Mouse (Mus musculus): ENCODE measurements around the gene Nckap5l. TPM values are rescaled to one million over a fixed set of nuclear protein-coding genes. Genes with fewer than 3 reads are reported as not detected.
A peak's percentile ranks its signal among the peaks of the same experiment; 100 is the strongest.

Gene Nckap5l
- polyA plus RNA-seq, 1 experiment = 13.8 TPM

DNA sequence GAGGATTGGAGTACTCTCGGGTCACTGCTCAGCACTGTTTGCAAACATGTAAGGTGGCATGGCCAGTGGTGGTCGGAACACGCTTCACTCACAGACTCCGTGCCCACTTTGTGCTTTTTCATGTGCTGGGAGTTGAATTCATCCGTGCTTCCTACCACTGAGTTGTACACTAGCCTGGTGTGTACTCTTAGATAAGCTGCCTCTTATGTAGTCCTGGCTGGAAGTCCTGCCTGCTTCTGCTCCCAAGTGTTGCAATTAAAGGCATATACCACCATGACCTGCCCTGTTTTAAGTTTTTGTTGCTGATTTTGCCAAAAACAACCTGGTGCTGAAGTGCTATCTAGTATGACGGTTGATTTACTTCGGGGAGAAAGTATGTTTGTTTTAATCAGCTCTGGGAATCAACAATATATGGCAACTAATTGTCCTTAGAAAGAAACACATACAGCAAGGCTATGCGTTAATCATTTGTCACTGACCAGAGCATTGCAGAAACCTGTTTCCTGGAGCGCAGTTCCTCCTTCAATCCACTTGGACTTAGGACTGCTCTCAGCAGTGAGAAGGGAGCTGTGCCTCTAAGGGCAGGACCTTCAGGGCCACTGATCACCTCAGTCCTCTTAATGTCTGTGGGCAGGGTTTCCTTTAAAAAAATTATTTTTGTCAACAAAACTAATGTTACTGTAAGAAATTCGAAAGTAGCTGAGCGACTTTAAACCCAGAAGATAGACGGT lies 54.2 kb downstream of the Nckap5l start:
- Histone ChIP-seq H3K36me3 (replicated peaks; ENCODE audit: low read length) (peaks cover 98% of the 10 kb centered on the region), H3K27me3 (replicated peaks) (no peaks in the 10 kb centered on the region), H3K4me3 (replicated peaks) (no peak overlapping the region), H3K4me1 (peaks cover 79% of the 10 kb centered on the region), H3K9me3 (no peaks in the 10 kb centered on the region)
- no peak for TF ChIP-seq FLI1 (IDR thresholded peaks at IDR 0.05; ENCODE audit: low read length)
- TF ChIP-seq GATA1 (IDR thresholded peaks at IDR 0.05; ENCODE audit: borderline replicate concordance, low read length) = no peak

DNA sequence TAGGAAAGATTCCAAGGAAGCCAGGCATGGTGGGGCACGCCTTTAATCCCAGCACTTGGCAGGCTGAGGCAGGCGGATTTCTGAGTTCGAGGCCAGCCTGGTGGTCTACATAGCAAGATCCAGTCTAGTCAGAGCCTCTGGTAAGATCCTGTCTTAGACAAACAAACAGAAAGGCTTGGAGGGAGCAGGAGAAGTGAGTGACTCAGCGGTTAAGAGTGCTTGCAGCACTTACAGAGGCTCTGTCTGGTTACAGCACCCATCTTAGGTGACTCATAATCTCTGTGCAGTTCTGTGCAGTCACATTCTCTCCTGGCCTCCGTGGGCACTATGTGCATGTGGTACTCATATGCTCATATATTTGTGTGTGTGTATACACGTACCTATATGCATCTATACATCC lies 56.9 kb downstream of the Nckap5l start:
- peaks cover 72% of the 10 kb centered on the region for H3K36me3 ChIP-seq (replicated peaks; ENCODE audit: low read length)
- TF ChIP-seq FLI1 (IDR thresholded peaks at IDR 0.05; ENCODE audit: low read length) (no peak), GATA1 (IDR thresholded peaks at IDR 0.05; ENCODE audit: borderline replicate concordance, low read length) (no peak)

DNA sequence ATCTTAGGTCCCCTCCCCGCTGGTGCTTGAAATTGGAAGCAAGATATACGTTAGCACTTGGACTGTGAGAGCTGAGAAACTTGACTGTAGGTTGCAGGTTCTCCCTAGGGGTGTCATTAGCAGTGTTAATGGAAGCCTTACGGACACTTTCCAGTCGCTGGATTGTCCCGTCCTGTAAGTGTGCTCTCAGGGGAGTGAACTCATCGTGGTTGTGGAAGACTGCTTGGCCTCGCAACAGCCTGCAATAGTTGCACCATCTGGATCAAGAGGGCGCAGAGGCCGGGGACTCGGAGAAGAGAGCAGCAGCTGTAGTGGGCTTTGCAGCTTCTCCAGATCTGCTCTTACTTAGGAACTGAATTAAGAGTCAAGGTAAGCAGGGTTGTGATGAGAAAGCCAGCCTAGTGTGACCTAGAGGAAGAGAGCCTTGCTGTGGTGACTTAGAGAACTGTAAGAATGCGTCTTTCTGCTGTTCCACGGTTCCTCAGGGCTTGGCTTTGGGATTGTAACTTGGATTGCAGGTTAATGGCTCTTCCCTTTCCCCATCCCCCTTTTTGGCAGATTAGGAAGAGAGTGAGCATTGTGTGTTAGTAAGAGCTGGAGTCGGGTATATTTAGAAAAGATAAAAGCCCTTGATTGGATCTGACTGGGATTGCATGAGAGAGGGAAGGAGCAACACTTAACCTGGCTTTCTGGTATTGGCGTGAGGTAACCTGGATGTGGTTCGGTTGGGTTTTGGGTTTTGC lies 57.9 kb downstream of the Nckap5l start:
- Histone ChIP-seq H3K36me3 (replicated peaks; ENCODE audit: low read length) (peaks cover 64% of the 10 kb centered on the region), H3K4me3 (replicated peaks) (peak overlapping the region; percentile 38), H3K27me3 (replicated peaks) (no peaks in the 10 kb centered on the region), H3K9me3 (no peaks in the 10 kb centered on the region), H3K4me1 (peaks cover 97% of the 10 kb centered on the region)
- TF ChIP-seq GATA1 (IDR thresholded peaks at IDR 0.05; ENCODE audit: borderline replicate concordance, low read length) = no peak
- TF ChIP-seq FLI1 (IDR thresholded peaks at IDR 0.05; ENCODE audit: low read length) = 0 out of 2 replicates have a peak, but pooled peaks have one; percentile 12

More for the DNA sequence above, 56.9 kb downstream of the Nckap5l start:
- no peaks in the 10 kb centered on the region for H3K27me3 ChIP-seq (replicated peaks)
- H3K4me1 ChIP-seq = peaks cover 92% of the 10 kb centered on the region
- peak overlapping the region; percentile 44 for H3K4me3 ChIP-seq (replicated peaks)
- no peaks in the 10 kb centered on the region for H3K9me3 ChIP-seq

DNA sequence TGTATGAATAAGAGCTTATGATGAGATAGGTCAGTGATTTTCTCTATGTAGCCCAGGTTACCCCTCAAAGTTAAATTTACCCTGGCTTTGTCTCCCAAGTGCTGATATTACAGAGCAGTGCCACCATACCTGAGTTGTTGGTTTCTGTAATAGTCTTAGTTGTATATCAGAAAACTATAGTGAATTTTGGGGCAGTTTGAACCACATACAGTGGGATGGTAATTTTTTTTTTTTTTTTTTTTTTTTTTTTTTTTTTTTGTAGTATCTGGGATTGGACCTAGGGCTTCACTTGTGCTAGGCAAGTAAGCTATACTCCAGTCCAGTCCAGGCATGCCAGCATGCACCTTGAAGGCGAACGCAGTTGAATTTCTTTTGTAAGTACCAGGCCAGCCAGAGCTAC lies 59.9 kb downstream of the Nckap5l start:
- H3K36me3 ChIP-seq (replicated peaks; ENCODE audit: low read length) = peaks cover 43% of the 10 kb centered on the region
- H3K4me3 ChIP-seq (replicated peaks) = no peak overlapping the region
- H3K27me3 ChIP-seq (replicated peaks) = no peaks in the 10 kb centered on the region
- TF ChIP-seq GATA1 (IDR thresholded peaks at IDR 0.05; ENCODE audit: borderline replicate concordance, low read length) (no peak), FLI1 (IDR thresholded peaks at IDR 0.05; ENCODE audit: low read length) (no peak)
- H3K9me3 ChIP-seq = no peaks in the 10 kb centered on the region
- peaks cover 83% of the 10 kb centered on the region for H3K4me1 ChIP-seq

DNA sequence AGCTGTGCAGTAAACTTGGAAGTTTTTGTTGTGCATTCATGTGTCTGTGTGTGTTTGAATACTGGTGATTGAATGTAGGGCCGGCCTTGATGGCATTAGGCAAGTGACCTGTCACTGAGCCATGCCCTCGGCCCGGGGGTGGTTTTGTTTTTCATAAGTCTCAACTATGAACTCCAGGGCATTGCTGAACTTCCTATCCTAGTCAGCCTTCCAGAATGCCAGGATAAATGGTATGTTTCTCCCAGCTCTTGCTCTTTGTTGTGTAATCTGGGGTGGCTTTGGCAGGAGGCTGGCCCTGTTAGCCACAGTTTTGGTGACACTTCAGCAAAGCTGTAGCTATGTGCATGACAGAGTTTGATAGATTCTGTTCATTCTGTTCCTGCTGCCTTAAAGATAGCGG lies 60.7 kb downstream of the Nckap5l start:
- H3K4me3 ChIP-seq (replicated peaks) = peak overlapping the region; percentile 81
- TF ChIP-seq GATA1 (IDR thresholded peaks at IDR 0.05; ENCODE audit: borderline replicate concordance, low read length) (no peak), FLI1 (IDR thresholded peaks at IDR 0.05; ENCODE audit: low read length) (no peak)
- no peaks in the 10 kb centered on the region for H3K9me3 ChIP-seq
- H3K27me3 ChIP-seq (replicated peaks) = no peaks in the 10 kb centered on the region
- H3K36me3 ChIP-seq (replicated peaks; ENCODE audit: low read length) = peaks cover 36% of the 10 kb centered on the region
- H3K4me1 ChIP-seq = peaks cover 83% of the 10 kb centered on the region

DNA sequence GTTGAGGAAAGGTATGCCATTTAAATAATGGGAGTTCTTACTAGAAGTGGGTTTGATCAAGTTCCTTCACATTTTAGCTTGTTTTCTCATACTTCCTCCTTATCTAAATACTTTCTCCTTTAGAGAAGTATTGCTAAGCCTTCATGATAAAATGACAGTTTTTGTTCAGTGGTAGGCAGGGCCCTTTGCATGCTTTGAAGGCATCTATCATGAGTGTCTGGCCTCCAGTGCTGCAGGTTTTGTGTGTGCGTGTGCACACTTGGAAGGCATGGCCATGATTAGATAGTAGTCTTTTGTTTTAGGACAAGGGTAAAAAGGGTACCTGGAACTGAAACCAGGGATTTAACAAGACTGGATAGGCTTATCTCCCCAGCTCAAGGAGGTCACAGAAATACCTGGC lies 61.1 kb downstream of the Nckap5l start:
- Histone ChIP-seq H3K4me3 (replicated peaks) (peak overlapping the region; percentile 99), H3K36me3 (replicated peaks; ENCODE audit: low read length) (peaks cover 32% of the 10 kb centered on the region)

DNA sequence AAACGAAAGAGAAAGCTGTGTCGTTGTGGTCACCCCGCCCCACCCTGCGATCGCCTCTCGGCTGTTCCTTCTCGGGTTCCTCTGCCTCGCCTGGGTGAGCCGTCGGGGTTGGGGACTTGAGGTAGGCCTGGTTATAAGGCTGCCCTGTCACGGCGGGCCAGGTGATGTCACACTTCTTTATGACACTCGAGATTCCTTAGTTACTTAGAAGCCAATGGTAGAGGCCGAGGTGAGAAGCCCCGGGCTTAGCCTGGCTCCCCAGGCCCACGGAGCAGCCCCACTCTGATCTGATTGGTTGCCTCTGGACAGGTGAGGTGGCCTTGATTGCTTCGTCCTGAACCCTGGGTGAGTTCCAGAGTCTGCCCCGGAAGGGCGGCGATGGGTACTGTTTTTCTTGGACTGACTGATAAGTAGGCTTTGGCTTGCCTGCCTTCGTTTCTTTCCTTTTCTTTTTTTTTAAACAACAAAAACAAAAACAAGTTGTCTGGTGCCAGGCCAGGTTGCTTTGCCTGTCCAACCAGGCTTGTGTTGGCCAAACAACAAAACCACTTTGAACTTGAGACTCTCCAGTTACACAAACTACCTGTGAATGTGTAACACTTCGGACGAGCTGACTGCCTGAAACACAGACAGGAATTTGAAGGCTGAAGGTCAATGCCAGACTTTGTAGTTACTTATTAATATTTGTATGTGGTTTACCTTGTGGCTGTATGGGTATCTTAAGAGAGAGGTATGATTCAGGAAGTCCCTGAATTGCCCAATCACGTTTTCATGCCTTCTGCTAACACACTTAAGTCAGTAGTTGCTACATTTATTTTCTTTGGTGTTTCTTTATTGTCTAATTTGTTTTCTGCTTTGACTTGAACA lies 63.9 kb downstream of the Nckap5l start:
- H3K9me3 ChIP-seq = no peaks in the 10 kb centered on the region
- H3K4me1 ChIP-seq = peaks cover 83% of the 10 kb centered on the region
- H3K4me3 ChIP-seq (replicated peaks) = peak overlapping the region; percentile 99
- TF ChIP-seq GATA1 (IDR thresholded peaks at IDR 0.05; ENCODE audit: borderline replicate concordance, low read length) (no peak), FLI1 (IDR thresholded peaks at IDR 0.05; ENCODE audit: low read length) (no peak)
- H3K36me3 ChIP-seq (replicated peaks; ENCODE audit: low read length) = peaks cover 6% of the 10 kb centered on the region
- no peaks in the 10 kb centered on the region for H3K27me3 ChIP-seq (replicated peaks)

More for the DNA sequence above, 61.1 kb downstream of the Nckap5l start:
- Histone ChIP-seq H3K9me3 (no peaks in the 10 kb centered on the region), H3K27me3 (replicated peaks) (no peaks in the 10 kb centered on the region), H3K4me1 (peaks cover 83% of the 10 kb centered on the region)
- TF ChIP-seq GATA1 (IDR thresholded peaks at IDR 0.05; ENCODE audit: borderline replicate concordance, low read length) (no peak), FLI1 (IDR thresholded peaks at IDR 0.05; ENCODE audit: low read length) (no peak)

DNA sequence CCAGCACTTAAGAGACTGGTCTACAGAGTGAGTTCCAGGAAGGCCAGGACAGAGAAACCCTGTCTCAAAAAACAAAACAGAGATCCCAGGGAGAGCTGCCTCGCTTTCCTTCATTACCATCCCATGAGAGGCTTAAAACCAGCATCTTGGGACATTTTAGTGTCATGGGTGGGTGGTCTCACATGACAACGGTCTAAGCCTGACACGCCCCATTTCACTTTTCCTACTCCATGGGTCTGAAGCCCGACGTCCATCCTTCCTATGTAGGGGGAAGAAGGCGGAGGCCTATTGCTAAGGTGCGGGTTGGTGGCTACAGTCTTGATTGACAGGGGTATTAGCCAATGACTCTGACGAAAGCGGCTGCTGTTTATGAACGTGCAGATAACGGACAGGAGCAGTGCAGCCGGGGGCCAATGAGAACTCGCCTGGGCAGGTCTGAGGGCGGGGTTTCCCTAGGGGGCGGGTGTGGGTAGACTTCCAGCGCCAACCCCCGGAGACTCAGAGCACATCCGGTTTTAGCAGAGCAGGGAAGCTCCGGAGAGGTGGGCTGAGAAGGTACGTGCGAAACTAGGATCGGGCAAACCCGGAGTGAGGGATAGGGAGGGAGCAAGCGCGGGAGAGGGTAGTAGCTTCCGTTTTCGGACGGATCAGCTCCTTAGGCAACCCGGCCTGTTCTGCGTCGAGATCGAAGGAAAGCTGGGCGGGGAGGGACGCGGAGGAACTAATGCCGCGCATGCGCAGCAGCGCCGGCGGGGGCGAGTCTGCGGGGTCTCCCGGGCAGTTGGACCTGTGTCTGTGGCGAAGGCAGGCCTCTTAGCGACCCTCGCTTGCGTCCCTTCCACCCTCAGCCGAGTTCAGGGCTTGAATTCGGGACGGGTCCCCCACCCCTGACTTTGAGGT lies 64.8 kb downstream of the Nckap5l start, which contains the start of gene Tmbim6:
Gene Tmbim6, plus strand, starts transcription at position 397 of the 900 bp plus-strand sequence.
- peaks cover 2% of the 10 kb centered on the region for H3K36me3 ChIP-seq (replicated peaks; ENCODE audit: low read length)
- peaks cover 81% of the 10 kb centered on the region for H3K4me1 ChIP-seq
- H3K27me3 ChIP-seq (replicated peaks) = no peaks in the 10 kb centered on the region
- peak; percentile 79; the same call in 2 of the 3 replicates for TF ChIP-seq GATA1 (IDR thresholded peaks at IDR 0.05; ENCODE audit: borderline replicate concordance, low read length)
- peak; percentile 41; the same call in 1 of the 2 replicates for TF ChIP-seq FLI1 (IDR thresholded peaks at IDR 0.05; ENCODE audit: low read length)
- H3K9me3 ChIP-seq = no peaks in the 10 kb centered on the region
- H3K4me3 ChIP-seq (replicated peaks) = peak within 1 kb of the TSS; percentile 99
